Mouse (Mus musculus) lung, adult 2 months (tissue): ENCODE measurements around the gene Crym.

Experiments
- CTCF ChIP-seq: fragments of 200-500 bp; IDR thresholded peaks from 2 replicates; pipeline ENCODE4 v1.5.1; 2011; ENCODE audit warnings: mild to moderate bottlenecking, low read length, control low read depth; ENCODE audit not compliant: insufficient read depth
- POLR2A ChIP-seq: fragments of 200-500 bp; IDR thresholded peaks from 2 replicates; pipeline ENCODE4 v1.6.1; 2011; ENCODE audit warnings: low read depth, mild to moderate bottlenecking, control low read depth, low read length, borderline replicate concordance; ENCODE audit errors: extremely low read depth

DNA sequence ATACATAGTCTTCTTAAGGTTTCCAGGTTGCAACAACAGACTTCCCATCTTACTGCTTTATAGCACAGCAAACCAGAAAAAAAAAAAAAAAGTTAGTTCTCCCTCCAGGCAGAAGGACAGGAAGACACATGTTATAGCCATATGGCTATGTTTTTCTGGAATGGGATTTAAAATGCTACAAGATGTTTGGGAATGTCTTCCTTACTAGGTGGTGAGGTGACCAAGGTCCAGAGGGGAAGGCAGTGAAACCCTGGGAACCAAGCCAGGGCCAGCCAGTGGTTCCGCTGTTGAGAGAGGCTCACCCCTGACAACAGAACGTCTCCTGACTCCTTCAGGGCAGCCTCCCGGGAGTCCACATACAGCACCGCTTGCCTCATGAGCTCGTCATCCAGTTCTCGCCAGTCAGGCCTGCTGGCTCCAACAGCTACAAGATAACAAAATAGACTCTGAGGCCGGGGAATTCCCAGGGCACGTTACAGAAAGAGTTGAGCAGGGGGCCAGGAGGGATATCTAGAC lies 11.7 kb downstream of the Crym start:
- TF ChIP-seq CTCF (no peak), POLR2A (no peak)
